Mouse (Mus musculus): ENCODE results near the gene Tmem120a.

GRCm38 (mm10) chr5:135719586-135720120 lies 24.6 kb downstream of the Tmem120a start:
- TF ChIP-seq EP300 (optimal IDR thresholded peaks at IDR 0.05) (no peak), CTCF (IDR thresholded peaks at IDR 0.05; ENCODE audit: low read depth) (no peak)
